Mouse (Mus musculus) stomach, embryonic 14.5 days (tissue): ENCODE measurements around the gene Mov10l1. TPM values are rescaled to one million over a fixed set of nuclear protein-coding genes. Genes with fewer than 3 reads are reported as not detected.

Experiments
- ATAC-seq: fragments of 200-750 bp; cut with Nextera tagmentation; 2 replicates; pipeline ENCODE4 v1.8.0; 2017; ENCODE audit warnings: low read depth, moderate TSS enrichment; ENCODE audit not compliant: insufficient number of reproducible peaks, insufficient read depth, low FRiP score
- H3K27ac ChIP-seq: fragments of 300-500 bp; sonication (generic); 2 replicates; pipeline ENCODE4 v1.5.1; 2014; ENCODE audit warnings: mild to moderate bottlenecking, low read length, moderate library complexity, mixed read lengths
- H3K27me3 ChIP-seq: fragments of 300-500 bp; sonication (generic); 2 replicates; pipeline ENCODE4 v1.6.1; 2014; ENCODE audit warnings: low read length, control low read depth, mixed read lengths; ENCODE audit not compliant: control insufficient read depth, insufficient read depth
- H3K36me3 ChIP-seq: fragments of 300-500 bp; sonication (generic); 2 replicates; pipeline ENCODE4 v1.6.1; 2014; ENCODE audit warnings: mild to moderate bottlenecking, control low read depth, low read length, moderate library complexity, mixed read lengths; ENCODE audit not compliant: control insufficient read depth, insufficient read depth
- H3K4me1 ChIP-seq: fragments of 300-500 bp; sonication (generic); 2 replicates; pipeline ENCODE4 v1.6.1; 2014; ENCODE audit warnings: low read length, control low read depth, mixed read lengths; ENCODE audit not compliant: control insufficient read depth, insufficient read depth
- H3K4me2 ChIP-seq: fragments of 300-500 bp; sonication (generic); replicated peaks from 2 replicates; pipeline ENCODE4 v1.6.1; 2014; ENCODE audit warnings: low read depth, low read length, control low read depth
- H3K4me3 ChIP-seq: fragments of 300-500 bp; sonication (generic); 2 replicates; pipeline ENCODE4 v1.5.1; 2014; ENCODE audit warnings: low read depth, low read length, control low read depth
- H3K9ac ChIP-seq: fragments of 300-500 bp; sonication (generic); replicated peaks from 2 replicates; pipeline ENCODE4 v1.6.1; 2014; ENCODE audit warnings: low read depth, mild to moderate bottlenecking, control low read depth, low read length, moderate library complexity, mixed read lengths
- H3K9me3 ChIP-seq: fragments of 300-500 bp; sonication (generic); 2 replicates; pipeline ENCODE4 v1.6.1; 2016; ENCODE audit warnings: low read depth, low read length, control low read depth; ENCODE audit not compliant: control insufficient read depth
- WGBS: fragments of 180-500 bp; shearing (Covaris S2); extraction: QIAGEN DNeasy Blood & Tissue Kit; methylation state at CpG from one replicate; pipeline ENCODE4 v1.1.7; 2014; 5-methylcytosine and 5-hydroxymethylcytosine counted together
- polyA plus RNA-seq: library from polyadenylated mRNA; unstranded; fragments of >200 nt; fragmentation: Nextera tagmentation; extraction: Ambion mirVana; gene quantifications from 2 replicates; pipeline ENCODE4 v1.2.1, GENCODE M21; 2014

Mov10l1 gene
- polyA plus RNA-seq, 1 experiment from 2014 or later, result not detected

- WGBS, result 3% methylated on average over 53 of the region's 53 CpGs
- Histone ChIP-seq H3K36me3 (no peaks in the 10 kb centered on the region), H3K4me1 (0 out of 2 replicates have a peak, but pooled peaks cover 7% of the 10 kb centered on the region), H3K27me3 (peaks cover 5% of the 10 kb centered on the region; the same call in 1 of the 2 replicates), H3K27ac (no peak within 1 kb of the TSS), H3K4me2 (peak within 1 kb of the TSS; percentile 68), H3K9me3 (no peaks in the 10 kb centered on the region), H3K9ac (no peak within 1 kb of the TSS), H3K4me3 (peak within 1 kb of the TSS; percentile 30)
- ATAC-seq, result 0 out of 2 replicates have a peak, but pooled peaks have one; percentile 56
Observed at GRCm38 (mm10) chr15:88954368-88955072, 28.2 kb upstream of the Mov10l1 start, which contains the start of gene Ttll8. Gene Ttll8 (minus strand): TSS chr15:88954418.

GRCm38 (mm10) chr15:88955342-88955741, 27.4 kb upstream of the Mov10l1 start:
- Histone ChIP-seq H3K9ac (no peak overlapping the region), H3K27ac (no peak overlapping the region), H3K4me1 (0 out of 2 replicates have a peak, but pooled peaks cover 7% of the 10 kb centered on the region), H3K36me3 (no peaks in the 10 kb centered on the region), H3K27me3 (peaks cover 5% of the 10 kb centered on the region; the same call in 1 of the 2 replicates), H3K9me3 (no peaks in the 10 kb centered on the region), H3K4me2 (no peak overlapping the region), H3K4me3 (no peak overlapping the region)
- ATAC-seq, result no peak
- WGBS, result 83% methylated on average over 6 of the region's 6 CpGs

- H3K27ac ChIP-seq, result no peak overlapping the region
- no peak for ATAC-seq
- WGBS, result 67% methylated on average over 4 of the region's 4 CpGs
- no peaks in the 10 kb centered on the region for H3K36me3 ChIP-seq
- no peak overlapping the region for H3K4me3 ChIP-seq
- no peak overlapping the region for H3K9ac ChIP-seq
- peaks cover 5% of the 10 kb centered on the region; the same call in 1 of the 2 replicates for H3K27me3 ChIP-seq
- 0 out of 2 replicates have a peak, but pooled peaks cover 7% of the 10 kb centered on the region for H3K4me1 ChIP-seq
- H3K4me2 ChIP-seq, result no peak overlapping the region
- H3K9me3 ChIP-seq, result no peaks in the 10 kb centered on the region
Observed at GRCm38 (mm10) chr15:88957522-88957921, 25.2 kb upstream of the Mov10l1 start.

- 93% methylated on average over 2 of the region's 2 CpGs for WGBS
Observed at GRCm38 (mm10) chr15:88964070-88964578, 18.6 kb upstream of the Mov10l1 start.

GRCm38 (mm10) chr15:88972300-88972699, 10.4 kb upstream of the Mov10l1 start:
- no peaks in the 10 kb centered on the region for H3K9me3 ChIP-seq
- H3K27me3 ChIP-seq, result no peaks in the 10 kb centered on the region
- H3K4me2 ChIP-seq, result no peak overlapping the region
- H3K4me3 ChIP-seq, result no peak overlapping the region
- WGBS, result 86% methylated on average over 4 of the region's 4 CpGs
- H3K9ac ChIP-seq, result no peak overlapping the region
- no peaks in the 10 kb centered on the region for H3K36me3 ChIP-seq
- no peak overlapping the region for H3K27ac ChIP-seq
- no peaks in the 10 kb centered on the region for H3K4me1 ChIP-seq
- no peak for ATAC-seq

More at GRCm38 (mm10) chr15:88964070-88964578, 18.6 kb upstream of the Mov10l1 start:
- Histone ChIP-seq H3K27ac (no peak overlapping the region), H3K4me1 (no peaks in the 10 kb centered on the region), H3K27me3 (no peaks in the 10 kb centered on the region), H3K36me3 (no peaks in the 10 kb centered on the region), H3K4me3 (no peak overlapping the region), H3K9ac (no peak overlapping the region), H3K4me2 (no peak overlapping the region), H3K9me3 (no peaks in the 10 kb centered on the region)
- ATAC-seq, result no peak

- no peak for ATAC-seq
- Histone ChIP-seq H3K9me3 (no peaks in the 10 kb centered on the region), H3K9ac (no peak within 1 kb of the TSS), H3K4me3 (no peak within 1 kb of the TSS), H3K4me2 (no peak within 1 kb of the TSS), H3K36me3 (no peaks in the 10 kb centered on the region), H3K27ac (no peak within 1 kb of the TSS), H3K27me3 (no peaks in the 10 kb centered on the region), H3K4me1 (no peaks in the 10 kb centered on the region)
- 78% methylated on average over 10 of the region's 10 CpGs for WGBS
Observed at GRCm38 (mm10) chr15:88978281-88979137, 4.2 kb upstream of the Mov10l1 start, which contains the start of gene Mlc1. Gene Mlc1 (minus strand): TSS chr15:88979007.

GRCm38 (mm10) chr15:88979138-88979446, 3.6 kb upstream of the Mov10l1 start:
- Histone ChIP-seq H3K27me3 (no peaks in the 10 kb centered on the region), H3K9me3 (no peaks in the 10 kb centered on the region), H3K4me2 (no peak overlapping the region), H3K4me3 (no peak overlapping the region), H3K27ac (no peak overlapping the region), H3K36me3 (no peaks in the 10 kb centered on the region), H3K4me1 (no peaks in the 10 kb centered on the region), H3K9ac (no peak overlapping the region)
- WGBS, result 59% methylated on average over 3 of the region's 3 CpGs
- ATAC-seq, result no peak

- no peak overlapping the region for H3K27ac ChIP-seq
- H3K9me3 ChIP-seq, result no peaks in the 10 kb centered on the region
- no peak overlapping the region for H3K4me3 ChIP-seq
- no peak overlapping the region for H3K4me2 ChIP-seq
- 41% methylated on average over 2 of the region's 2 CpGs for WGBS
- no peaks in the 10 kb centered on the region for H3K4me1 ChIP-seq
- H3K9ac ChIP-seq, result no peak overlapping the region
- no peaks in the 10 kb centered on the region for H3K27me3 ChIP-seq
- no peaks in the 10 kb centered on the region for H3K36me3 ChIP-seq
- no peak for ATAC-seq
Observed at GRCm38 (mm10) chr15:88989236-88989635, 6.5 kb downstream of the Mov10l1 start.
